In genomic region chr11:103749306-103750089, GRCm38 (mm10) we compare ENCODE assay signal across 8 mouse cellular contexts. TPM values are rescaled to one million over a fixed set of nuclear protein-coding genes. Genes with fewer than 3 reads are reported as not detected.
A peak's percentile ranks its signal among the peaks of the same experiment; 100 is the strongest.
DNase-seq lines count a peak whose midpoint lies in the region; ATAC-seq lines count a peak whose summit lies in the region.

Gene Wnt9b, minus strand, starts transcription at chr11:103749821.

- peaks cover 0 to 7% of the 10 kb centered on the region in 2 experiments; a peak in 2 of 4 replicates for H3K4me1 ChIP-seq in heart, embryonic 14.5 days (ENCODE audit: control insufficient read depth in 2 of 2, insufficient read depth in 2 of 2, low read length in 2 of 2)
- H3K4me1 ChIP-seq in midbrain, embryonic 11.5 days (ENCODE audit: control insufficient read depth, insufficient read depth, low read length) = peaks cover 11% of the 10 kb centered on the region

- no peaks in the 10 kb centered on the region for H3K9me3 ChIP-seq in heart, embryonic 14.5 days (ENCODE audit: control insufficient read depth, low read length)
- no peaks in the 10 kb centered on the region for H3K9me3 ChIP-seq in midbrain, embryonic 11.5 days (ENCODE audit: control insufficient read depth, low read length)

- WGBS in heart, embryonic 14.5 days = 1% methylated on average over 65 of the region's 68 CpGs
- WGBS in midbrain, embryonic 11.5 days = under 1% methylated on average over 43 of the region's 68 CpGs

- no peaks in the 10 kb centered on the region for H3K36me3 ChIP-seq in heart, embryonic 14.5 days (ENCODE audit: control insufficient read depth, insufficient read depth, low read length)
- no peaks in the 10 kb centered on the region for H3K36me3 ChIP-seq in midbrain, embryonic 11.5 days (ENCODE audit: control insufficient read depth, insufficient read depth, low read length)

- peaks cover 84% of the 10 kb centered on the region for H3K27me3 ChIP-seq in heart, embryonic 14.5 days (ENCODE audit: control insufficient read depth, insufficient read depth, low read length)
- H3K27me3 ChIP-seq in midbrain, embryonic 11.5 days (ENCODE audit: control insufficient read depth, insufficient read depth, low read length) = peaks cover 45% of the 10 kb centered on the region

- peak within 1 kb of the TSS; percentile 53 for H3K9ac ChIP-seq in heart, embryonic 14.5 days (ENCODE audit: low read length)
- peak within 1 kb of the TSS; percentile 46 for H3K9ac ChIP-seq in midbrain, embryonic 11.5 days (ENCODE audit: low read length)

- peak within 1 kb of the TSS; percentile 75 for H3K4me2 ChIP-seq in heart, embryonic 14.5 days (ENCODE audit: low read length)
- peak within 1 kb of the TSS; percentile 75 for H3K4me2 ChIP-seq in midbrain, embryonic 11.5 days

- peak within 1 kb of the TSS; percentile 42 to 47 for H3K4me3 ChIP-seq in heart, embryonic 14.5 days (ENCODE audit: control insufficient read depth in 1 of 2, insufficient read depth in 1 of 2, low read depth in 1 of 2, low read length in 2 of 2)
- peak within 1 kb of the TSS; percentile 40 for H3K4me3 ChIP-seq in midbrain, embryonic 11.5 days (ENCODE audit: low read depth, low read length)

- H3K27ac ChIP-seq in heart, embryonic 14.5 days (replicated peaks in 1 of 2; ENCODE audit: control insufficient read depth in 1 of 2, insufficient read depth in 1 of 2, low read depth in 2 of 2, low read length in 2 of 2) = no peak within 1 kb of the TSS
- no peak within 1 kb of the TSS for H3K27ac ChIP-seq in midbrain, embryonic 11.5 days (ENCODE audit: low read depth, low read length)

- no peak for ATAC-seq in heart, embryonic 14.5 days (ENCODE audit: insufficient number of reproducible peaks, insufficient read depth, low FRiP score, low read depth)
- ATAC-seq in midbrain, embryonic 11.5 days (ENCODE audit: low FRiP score) = peak; percentile 62

- DNase-seq in cerebellum, postnatal 36 days = peak; percentile 17 to 28
- DNase-seq in cerebellum, postnatal 4 days (ENCODE audit: low spot score in 2 of 2) = no peak
- DNase-seq in adrenal gland, postnatal 14 days = peak; percentile 60
- DNase-seq in kidney, postnatal 25 days = peak; percentile 67 to 86
- DNase-seq in midbrain, embryonic 11.5 days (ENCODE audit: low spot score, missing footprints) = peak; percentile 94
- no peak for DNase-seq in thymus, postnatal 0 days (ENCODE audit: low spot score)
- no peak for DNase-seq in spleen, postnatal 36 days (ENCODE audit: low spot score in 2 of 2)

RNA-seq across cellular contexts. Expression of gene Wnt9b, which starts in this region (rescaled TPM):
- total RNA-seq in adrenal gland, postnatal 14 days (2021) = 0.22 and 0.23 TPM in 2 replicates
- polyA plus RNA-seq in heart, embryonic 14.5 days (2014; fragmentation: Nextera tagmentation; extraction: Ambion mirVana) = 0.45 and 0.65 TPM in 2 replicates
- 0.25 and 0.36 TPM in 2 replicates for polyA plus RNA-seq in midbrain, embryonic 11.5 days (2014; fragmentation: Nextera tagmentation; extraction: Ambion mirVana)
- 0.03 TPM in 1 of 2 replicates, not detected in the other for polyA plus RNA-seq in thymus, postnatal 0 days (2015; fragmentation: Nextera tagmentation; extraction: Ambion mirVana)

Comparison
In these comparisons a context has a peak if more than half of its experiments do, and no peak if none do; other contexts are left out.
1. DNase-seq: peak in cerebellum, postnatal 36 days (2 of 2) and kidney, postnatal 25 days (2 of 2); none in cerebellum, postnatal 4 days (0 of 2), thymus, postnatal 0 days (single experiment) and spleen, postnatal 36 days (0 of 2).
2. Peak in DNase-seq in adrenal gland, postnatal 14 days; RNA of the gene not detected or under 1 TPM.
3. Peak in DNase-seq, ATAC-seq, H3K4me3 ChIP-seq, H3K9ac ChIP-seq and H3K4me2 ChIP-seq in midbrain, embryonic 11.5 days; RNA of the gene not detected or under 1 TPM.